Mouse (Mus musculus): ENCODE data around the gene Psmb7.

The Psmb7 gene

GRCm38 (mm10) chr2:38647661-38648060, 3.8 kb upstream of the Psmb7 start:
- in situ Hi-C loops (cut with MboI; ENCODE audit: low pct_unique_long_range_greater_than_20kb in 1 of 2, low sequenced_read_pairs in 2 of 2, unreplicated experiment in 1 of 2), result no loop called here

GRCm38 (mm10) chr2:38647201-38647606, 3.3 kb upstream of the Psmb7 start:
- in situ Hi-C loops (cut with MboI; ENCODE audit: low pct_unique_long_range_greater_than_20kb in 1 of 2, low sequenced_read_pairs in 2 of 2, unreplicated experiment in 1 of 2), result no loop called here

DNA sequence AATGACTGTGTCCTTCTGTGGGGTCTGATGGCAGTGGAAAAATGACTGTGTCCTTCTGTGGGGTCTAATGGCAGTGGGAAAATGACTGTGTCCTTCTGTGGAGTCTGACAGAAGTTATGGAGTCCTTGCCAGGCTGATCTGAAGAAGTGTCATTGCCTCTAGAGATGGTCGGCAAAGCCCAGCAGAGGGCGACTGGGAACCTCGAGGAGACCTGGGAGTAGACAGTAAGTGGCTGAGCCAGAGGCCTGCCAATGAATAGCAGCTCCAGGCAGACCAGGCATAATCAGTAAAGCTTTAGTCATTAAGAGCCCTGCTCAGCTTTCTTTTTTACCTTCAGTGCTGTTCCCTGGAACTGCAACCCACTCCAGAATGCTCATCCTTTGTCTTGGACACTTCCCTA, 2.0 kb upstream of the Psmb7 start:
- in situ Hi-C loops (cut with MboI; ENCODE audit: low pct_unique_long_range_greater_than_20kb in 1 of 2, low sequenced_read_pairs in 2 of 2, unreplicated experiment in 1 of 2), result no loop called here

DNA sequence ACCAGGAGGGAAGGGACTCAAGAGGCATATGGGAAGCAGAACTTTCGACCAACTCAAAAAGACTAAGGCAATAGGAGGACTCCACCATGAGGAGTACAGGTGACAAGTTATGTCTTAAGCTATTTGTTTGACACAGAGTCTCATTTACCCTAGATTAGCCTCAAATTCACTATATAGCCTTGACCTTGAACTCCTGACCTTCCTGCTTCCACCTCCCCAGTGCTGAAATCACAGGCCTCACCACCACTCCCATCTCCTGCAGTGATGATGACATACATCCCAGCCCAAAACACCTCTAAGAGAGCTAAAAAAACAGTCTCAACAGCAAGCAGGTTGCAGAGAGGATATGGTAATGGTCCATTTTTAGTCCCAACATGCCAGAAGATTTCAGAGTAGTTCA, 2.1 kb downstream of the Psmb7 start:
- in situ Hi-C loops (cut with MboI; ENCODE audit: low pct_unique_long_range_greater_than_20kb in 1 of 2, low sequenced_read_pairs in 2 of 2, unreplicated experiment in 1 of 2), result no loop called here

DNA sequence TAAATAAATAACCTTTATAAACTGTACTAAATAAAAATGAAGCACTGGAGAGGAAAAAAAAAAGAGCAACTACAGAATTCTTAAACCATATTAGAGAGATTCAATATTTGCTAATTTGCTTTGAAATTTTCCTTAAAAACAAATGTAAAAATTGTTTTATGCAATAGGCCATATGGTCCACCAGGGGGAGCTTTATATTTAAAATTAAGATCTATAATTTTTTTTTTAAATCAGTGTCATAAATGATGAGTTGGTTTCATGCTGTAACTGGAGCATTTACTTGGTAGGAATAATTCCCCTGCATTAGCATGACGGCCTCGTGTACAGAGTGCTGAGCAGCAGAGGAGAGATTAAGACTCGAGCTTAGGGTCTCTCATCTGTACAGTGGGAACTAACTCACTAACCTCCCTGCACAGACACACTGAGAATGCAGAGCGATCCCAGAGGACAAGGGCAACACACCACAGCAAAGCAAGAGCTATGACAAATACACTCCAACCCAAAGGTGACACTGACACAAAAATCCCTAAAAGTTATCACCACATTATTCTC, 6.1 kb downstream of the Psmb7 start:
- in situ Hi-C loops (cut with MboI; ENCODE audit: low pct_unique_long_range_greater_than_20kb in 1 of 2, low sequenced_read_pairs in 2 of 2, unreplicated experiment in 1 of 2), result no loop called here

DNA sequence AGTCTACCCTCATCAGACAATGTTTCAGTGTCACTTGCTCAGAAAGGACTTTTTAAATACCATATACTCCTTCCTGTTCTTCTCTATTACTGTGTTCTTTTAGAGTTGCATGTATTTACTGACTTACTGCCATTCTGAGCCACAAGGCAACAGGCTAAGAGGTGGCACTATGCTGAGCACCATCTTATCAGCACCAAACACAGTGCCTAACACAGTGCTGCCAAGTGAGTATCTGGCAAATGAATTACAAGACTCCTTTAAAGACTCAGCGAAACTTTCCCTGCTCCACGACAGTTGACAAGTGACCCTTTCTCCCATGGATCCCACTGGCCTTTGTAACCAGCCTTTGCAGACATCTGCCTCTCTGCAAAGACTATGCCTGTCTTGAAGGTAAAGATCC, 13.3 kb downstream of the Psmb7 start:
- in situ Hi-C loops (cut with MboI; ENCODE audit: low pct_unique_long_range_greater_than_20kb in 1 of 2, low sequenced_read_pairs in 2 of 2, unreplicated experiment in 1 of 2), result no loop called here

- in situ Hi-C loops (cut with MboI; ENCODE audit: low pct_unique_long_range_greater_than_20kb in 1 of 2, low sequenced_read_pairs in 2 of 2, unreplicated experiment in 1 of 2), result no loop called here
These were observed 14.4 kb downstream of the Psmb7 start for GRCm38 (mm10) chr2:38629451-38629850.

- in situ Hi-C loops (cut with MboI; ENCODE audit: low pct_unique_long_range_greater_than_20kb in 1 of 2, low sequenced_read_pairs in 2 of 2, unreplicated experiment in 1 of 2), result no loop called here
These were observed 15.1 kb downstream of the Psmb7 start for GRCm38 (mm10) chr2:38628801-38629200.

GRCm38 (mm10) chr2:38623821-38624590, 19.9 kb downstream of the Psmb7 start:
- in situ Hi-C loops (cut with MboI; ENCODE audit: low pct_unique_long_range_greater_than_20kb in 1 of 2, low sequenced_read_pairs in 2 of 2, unreplicated experiment in 1 of 2), result no loop called here

- in situ Hi-C loops (cut with MboI; ENCODE audit: low pct_unique_long_range_greater_than_20kb in 1 of 2, low sequenced_read_pairs in 2 of 2, unreplicated experiment in 1 of 2), result no loop called here
These were observed 20.5 kb downstream of the Psmb7 start for GRCm38 (mm10) chr2:38623411-38623810.

GRCm38 (mm10) chr2:38621610-38622021, 22.3 kb downstream of the Psmb7 start:
- in situ Hi-C loops (cut with MboI; ENCODE audit: low pct_unique_long_range_greater_than_20kb in 1 of 2, low sequenced_read_pairs in 2 of 2, unreplicated experiment in 1 of 2), result no loop called here

- in situ Hi-C loops (cut with MboI; ENCODE audit: low pct_unique_long_range_greater_than_20kb in 1 of 2, low sequenced_read_pairs in 2 of 2, unreplicated experiment in 1 of 2), result no loop called here
These were observed 22.8 kb downstream of the Psmb7 start for GRCm38 (mm10) chr2:38621076-38621475.

DNA sequence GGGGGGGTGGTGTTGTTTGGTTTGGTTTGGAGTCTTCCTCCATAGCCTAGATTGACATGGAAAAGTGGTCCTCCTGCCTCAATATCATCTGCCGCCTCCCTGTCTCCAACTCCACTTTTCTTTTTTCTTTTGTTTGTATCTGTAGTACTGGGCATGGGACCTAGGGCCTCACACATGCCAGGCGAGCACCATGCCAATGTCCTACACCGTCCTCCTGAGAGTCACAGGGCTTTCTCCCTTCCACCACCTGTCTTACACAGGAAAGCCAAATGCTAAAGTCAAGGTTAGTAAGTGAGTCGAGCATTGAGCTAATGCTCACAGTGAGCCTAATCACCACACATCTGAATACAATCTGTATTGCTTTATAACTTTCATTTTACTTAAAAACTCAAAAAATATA, 24.1 kb downstream of the Psmb7 start:
- in situ Hi-C loops (cut with MboI; ENCODE audit: low pct_unique_long_range_greater_than_20kb in 1 of 2, low sequenced_read_pairs in 2 of 2, unreplicated experiment in 1 of 2), result no loop called here

DNA sequence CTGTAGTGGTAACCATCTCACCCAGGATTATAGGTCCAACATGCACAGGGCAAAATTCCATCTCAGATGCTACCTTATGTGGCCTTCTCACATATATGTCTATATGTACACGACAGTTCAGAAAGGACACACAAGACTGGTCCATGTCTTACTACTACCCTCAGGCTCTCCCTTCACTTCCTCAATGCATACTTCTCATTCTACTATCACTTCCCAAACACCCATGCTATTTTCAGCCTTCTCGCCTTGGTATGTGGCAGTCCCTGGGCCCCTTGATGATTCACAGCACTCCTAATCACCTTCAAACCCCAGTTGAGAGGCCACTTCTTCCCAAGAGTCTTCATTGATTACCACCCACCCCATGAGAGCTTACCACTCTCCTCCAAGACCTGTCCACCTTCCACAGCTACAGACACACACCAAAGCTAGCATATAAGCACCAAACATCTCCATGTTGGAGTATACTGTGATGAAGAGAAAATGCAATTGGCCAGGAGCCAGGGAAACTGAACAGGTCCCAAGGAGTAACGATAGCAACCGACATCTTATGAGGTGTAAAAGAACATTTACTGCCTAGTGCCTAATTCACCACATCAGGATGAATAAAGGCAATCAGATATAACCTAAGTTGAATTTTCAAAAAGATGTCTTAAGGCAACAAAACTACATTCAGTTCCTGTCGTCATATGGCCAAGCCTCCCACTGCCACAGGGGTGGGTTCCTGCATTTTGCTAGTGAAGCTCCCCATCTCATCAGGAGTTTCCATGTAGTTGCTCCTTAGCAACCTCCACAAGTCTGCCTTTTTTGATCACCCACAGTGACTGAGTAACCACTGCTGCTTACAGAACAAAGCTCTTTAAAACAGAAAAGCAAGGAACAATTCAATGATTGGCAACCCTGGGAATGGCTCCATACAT, 26.7 kb downstream of the Psmb7 start:
- in situ Hi-C loops (cut with MboI; ENCODE audit: low pct_unique_long_range_greater_than_20kb in 1 of 2, low sequenced_read_pairs in 2 of 2, unreplicated experiment in 1 of 2), result no loop called here

DNA sequence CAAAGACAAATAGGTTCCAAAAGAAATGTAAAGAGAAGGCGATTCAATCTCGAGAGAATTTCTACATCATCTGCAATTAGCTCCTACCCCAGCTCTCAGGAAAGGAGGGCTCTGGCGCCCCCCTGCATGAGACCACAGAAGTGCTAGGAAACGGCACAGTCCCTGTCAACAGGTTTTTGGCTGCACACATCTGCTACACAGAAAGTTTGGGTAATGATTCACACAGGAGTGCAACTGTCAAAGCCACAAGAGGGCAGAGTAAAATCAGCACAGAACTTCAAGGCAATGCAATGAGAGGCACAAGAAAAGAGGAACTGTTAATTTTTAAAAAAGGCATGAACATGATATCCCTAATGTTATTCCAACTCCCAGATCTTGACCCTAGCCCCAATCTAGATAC, 27.8 kb downstream of the Psmb7 start:
- in situ Hi-C loops (cut with MboI; ENCODE audit: low pct_unique_long_range_greater_than_20kb in 1 of 2, low sequenced_read_pairs in 2 of 2, unreplicated experiment in 1 of 2), result no loop called here

DNA sequence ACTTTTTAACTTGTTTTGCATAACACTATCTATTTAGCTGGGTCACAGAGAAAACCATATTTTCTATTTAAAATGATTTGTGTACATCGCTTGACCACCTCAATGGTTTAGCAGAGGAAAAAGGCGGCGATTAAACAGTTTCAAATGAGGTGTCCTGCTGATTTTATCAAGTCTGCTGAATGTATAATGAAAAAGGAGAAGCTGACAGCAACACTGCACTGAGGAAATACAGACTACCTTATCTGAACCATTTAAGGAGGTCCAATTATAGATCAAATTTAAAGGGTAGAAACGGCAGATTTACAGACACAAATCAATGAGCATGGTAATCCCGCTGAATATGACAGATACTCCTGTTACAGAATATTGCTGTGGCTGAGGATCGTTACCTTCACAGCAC, 29.4 kb downstream of the Psmb7 start:
- in situ Hi-C loops (cut with MboI; ENCODE audit: low pct_unique_long_range_greater_than_20kb in 1 of 2, low sequenced_read_pairs in 2 of 2, unreplicated experiment in 1 of 2), result no loop called here

- in situ Hi-C loops (cut with MboI; ENCODE audit: low pct_unique_long_range_greater_than_20kb in 1 of 2, low sequenced_read_pairs in 2 of 2, unreplicated experiment in 1 of 2), result no loop called here
These were observed 30.3 kb downstream of the Psmb7 start for GRCm38 (mm10) chr2:38613576-38613975.

DNA sequence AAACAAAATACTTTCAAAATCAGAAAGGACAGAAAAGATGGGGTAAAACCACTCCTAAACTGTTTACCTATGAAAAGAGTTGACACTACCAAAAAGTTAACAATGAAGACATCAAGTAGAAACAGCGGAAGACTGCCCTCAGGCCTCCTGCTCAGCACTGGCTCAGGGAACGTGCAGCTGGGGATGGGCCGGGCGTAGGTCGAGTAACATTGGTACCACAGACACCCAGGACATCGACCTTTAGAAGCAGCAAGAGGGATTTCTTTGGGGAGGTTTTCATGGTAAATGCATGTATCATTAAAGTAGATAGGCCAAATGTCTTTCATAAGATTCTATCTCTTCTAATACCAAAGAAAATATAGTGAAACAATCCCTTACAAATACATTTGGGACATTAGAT, 31.3 kb downstream of the Psmb7 start:
- in situ Hi-C loops (cut with MboI; ENCODE audit: low pct_unique_long_range_greater_than_20kb in 1 of 2, low sequenced_read_pairs in 2 of 2, unreplicated experiment in 1 of 2), result no loop called here

DNA sequence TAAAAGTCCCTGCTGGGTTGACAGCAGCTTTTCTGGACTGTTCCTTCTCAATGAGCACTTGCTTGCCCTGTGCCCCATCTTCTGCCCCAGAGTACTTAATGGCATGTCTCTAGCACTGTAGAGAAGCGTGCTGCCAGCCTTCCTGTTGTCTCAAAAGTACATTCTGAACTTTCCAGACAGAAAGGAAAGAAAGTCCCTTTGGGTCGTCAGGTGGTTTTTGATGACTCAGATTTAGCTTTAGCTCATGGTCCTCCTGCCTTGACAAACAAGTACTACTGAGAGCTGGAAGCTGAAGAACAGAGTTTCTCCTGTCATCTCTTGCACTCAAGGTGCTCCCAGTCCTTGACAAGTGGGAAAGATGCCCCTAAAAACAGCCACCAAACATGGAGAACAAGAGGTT, 33.7 kb downstream of the Psmb7 start:
- in situ Hi-C loops (cut with MboI; ENCODE audit: low pct_unique_long_range_greater_than_20kb in 1 of 2, low sequenced_read_pairs in 2 of 2, unreplicated experiment in 1 of 2), result no loop called here
